Mouse (Mus musculus) heart, embryonic 15.5 days (tissue): ENCODE data around the gene Sntb2. TPM values are rescaled to one million over a fixed set of nuclear protein-coding genes. Genes with fewer than 3 reads are reported as not detected.
"Not testable (repeated sequence)": the region's sequence is repeated elsewhere in the genome, so short reads cannot be mapped to it uniquely, and the experiment has no call there.

Experiments used
- ATAC-seq: fragments of 200-750 bp; cut with Nextera tagmentation; replicated peaks from 2 replicates; pipeline ENCODE4 v1.8.0; 2017; ENCODE audit warnings: low read depth, moderate TSS enrichment; ENCODE audit not compliant: insufficient number of reproducible peaks, insufficient read depth, low FRiP score
- H3K27ac ChIP-seq: fragments of 300-500 bp; sonication (generic); 2 replicates; pipeline ENCODE4 v1.5.1; 2015; ENCODE audit warnings: mild to moderate bottlenecking, inconsistent platforms
- H3K27me3 ChIP-seq: fragments of 300-500 bp; sonication (generic); 2 replicates; pipeline ENCODE4 v1.6.1; 2015; ENCODE audit warnings: inconsistent platforms
- H3K36me3 ChIP-seq: fragments of 300-500 bp; sonication (generic); 2 replicates; pipeline ENCODE4 v1.6.1; 2015; ENCODE audit warnings: mild to moderate bottlenecking, inconsistent platforms
- H3K4me1 ChIP-seq: fragments of 300-500 bp; sonication (generic); replicated peaks from 2 replicates; pipeline ENCODE4 v1.6.1; 2015; ENCODE audit warnings: inconsistent platforms
- H3K4me2 ChIP-seq: fragments of 300-500 bp; sonication (generic); 2 replicates; pipeline ENCODE4 v1.6.1; 2015; ENCODE audit warnings: inconsistent platforms, mild to moderate bottlenecking, moderate library complexity
- H3K4me3 ChIP-seq: fragments of 300-500 bp; sonication (generic); 2 replicates; pipeline ENCODE4 v1.5.1; 2015; ENCODE audit warnings: mild to moderate bottlenecking, inconsistent platforms
- H3K9ac ChIP-seq: fragments of 300-500 bp; sonication (generic); 2 replicates; pipeline ENCODE4 v1.6.1; 2015; ENCODE audit warnings: mild to moderate bottlenecking, inconsistent platforms
- H3K9me3 ChIP-seq: fragments of 300-500 bp; sonication (generic); replicated peaks from 2 replicates; pipeline ENCODE4 v1.6.1; 2016; ENCODE audit warnings: inconsistent platforms
- WGBS: fragments of 180-500 bp; shearing (Covaris S2); methylation state at CpG from one replicate; pipeline ENCODE4 v1.1.7; 2015; ENCODE audit warnings: mixed read lengths; 5-methylcytosine and 5-hydroxymethylcytosine counted together
- polyA plus RNA-seq: library from polyadenylated mRNA; unstranded; fragments of >200 nt; fragmentation: Nextera tagmentation; extraction: Ambion mirVana; gene quantifications from 2 replicates; pipeline ENCODE4 v1.2.1, GENCODE M21; 2015

Sntb2 gene
- polyA plus RNA-seq, 1 experiment from 2014 or later = 12.6 TPM

DNA sequence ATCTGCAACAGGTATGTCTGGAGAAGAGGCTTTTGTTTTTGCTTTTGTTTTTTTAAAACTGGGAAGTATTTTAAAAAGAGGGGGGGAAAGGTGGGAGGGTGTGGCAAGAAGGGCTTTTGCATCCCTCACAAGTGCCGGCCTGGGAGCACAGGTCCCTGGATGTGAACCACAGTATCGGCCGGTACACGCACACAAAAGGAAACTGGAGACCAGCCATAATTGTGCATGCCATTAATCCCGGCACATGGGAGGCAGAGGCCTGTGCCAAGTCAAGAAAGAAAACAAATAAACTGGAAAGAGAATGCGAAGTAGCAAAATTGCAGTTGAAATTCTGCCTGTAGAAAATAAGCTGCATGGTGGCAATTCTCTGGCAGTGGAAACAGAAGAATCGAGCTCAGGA lies 27.3 kb upstream of the Sntb2 start:
- H3K36me3 ChIP-seq = peaks cover 70% of the 10 kb centered on the region

DNA sequence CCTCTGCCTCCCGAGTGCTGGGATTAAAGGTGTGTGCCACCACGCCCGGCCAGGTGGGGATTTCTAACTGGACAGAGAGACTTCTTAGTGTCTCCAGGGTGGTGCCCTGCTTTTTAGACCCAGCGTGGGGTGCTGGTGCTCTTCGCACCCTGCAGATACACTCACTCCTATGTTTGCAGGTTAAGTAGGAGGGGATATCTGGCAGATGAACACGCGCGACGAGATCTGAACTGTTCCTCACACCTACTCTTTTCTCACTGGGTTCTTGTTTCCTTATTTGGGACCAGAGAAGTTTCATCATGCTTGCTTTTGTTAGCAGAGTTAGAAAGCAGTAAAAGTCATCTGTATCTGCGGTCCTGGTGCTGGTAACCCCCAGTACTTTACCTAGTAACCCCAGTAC lies 21.9 kb upstream of the Sntb2 start:
- no peak overlapping the region for H3K4me2 ChIP-seq
- H3K4me1 ChIP-seq = no peaks in the 10 kb centered on the region
- H3K9me3 ChIP-seq = no peaks in the 10 kb centered on the region
- no peak overlapping the region for H3K9ac ChIP-seq
- H3K4me3 ChIP-seq = no peak overlapping the region
- WGBS = 95% methylated on average over 10 of the region's 10 CpGs
- H3K36me3 ChIP-seq = peaks cover 74% of the 10 kb centered on the region
- ATAC-seq = no peak
- H3K27ac ChIP-seq = no peak overlapping the region
- H3K27me3 ChIP-seq = no peaks in the 10 kb centered on the region

More for the DNA sequence above, 27.3 kb upstream of the Sntb2 start:
- Histone ChIP-seq H3K4me3 (no peak overlapping the region), H3K27ac (no peak overlapping the region), H3K4me2 (no peak overlapping the region), H3K9me3 (no peaks in the 10 kb centered on the region), H3K9ac (no peak overlapping the region), H3K27me3 (no peaks in the 10 kb centered on the region), H3K4me1 (no peaks in the 10 kb centered on the region)
- 77% methylated on average over 7 of the region's 7 CpGs for WGBS
- ATAC-seq = no peak

DNA sequence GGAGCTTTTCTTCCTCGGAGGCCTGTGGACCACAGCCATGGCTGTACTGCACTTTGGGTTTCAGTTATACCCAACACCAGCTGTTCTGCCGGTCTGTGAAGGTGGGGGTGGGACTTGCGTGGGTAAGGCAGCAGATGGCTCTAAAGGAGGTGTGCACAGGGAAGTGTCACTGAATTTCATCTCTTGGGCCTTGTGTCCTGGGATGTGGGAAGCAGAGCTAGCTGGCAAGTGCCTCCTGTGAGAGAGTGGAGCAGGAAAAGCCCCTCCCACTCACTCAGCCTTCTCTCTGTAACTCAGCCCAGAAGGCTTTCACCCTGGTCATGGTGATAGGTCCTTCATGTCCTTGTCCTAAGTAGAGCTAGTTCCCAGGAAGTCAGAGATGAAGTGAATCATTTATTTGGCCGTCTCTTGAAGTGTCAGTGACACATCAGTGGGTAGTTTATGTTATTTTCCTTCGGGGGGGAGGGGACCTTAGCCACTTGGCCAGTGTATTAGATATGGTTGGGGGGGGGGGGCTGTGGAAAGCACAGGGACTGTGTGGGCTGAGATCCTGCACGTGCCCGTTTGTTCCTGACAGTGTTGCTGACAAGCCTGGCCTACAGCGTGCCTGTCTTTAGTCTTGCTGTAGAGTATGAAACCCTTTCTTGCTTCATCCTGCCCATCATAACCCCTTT lies 15.7 kb upstream of the Sntb2 start:
- Histone ChIP-seq H3K9me3 (no peaks in the 10 kb centered on the region), H3K4me3 (no peak overlapping the region), H3K27ac (no peak overlapping the region), H3K36me3 (peaks cover 75% of the 10 kb centered on the region), H3K4me2 (no peak overlapping the region), H3K4me1 (no peaks in the 10 kb centered on the region), H3K27me3 (no peaks in the 10 kb centered on the region), H3K9ac (no peak overlapping the region)
- ATAC-seq = no peak
- 81% methylated on average over 8 of the region's 8 CpGs for WGBS

DNA sequence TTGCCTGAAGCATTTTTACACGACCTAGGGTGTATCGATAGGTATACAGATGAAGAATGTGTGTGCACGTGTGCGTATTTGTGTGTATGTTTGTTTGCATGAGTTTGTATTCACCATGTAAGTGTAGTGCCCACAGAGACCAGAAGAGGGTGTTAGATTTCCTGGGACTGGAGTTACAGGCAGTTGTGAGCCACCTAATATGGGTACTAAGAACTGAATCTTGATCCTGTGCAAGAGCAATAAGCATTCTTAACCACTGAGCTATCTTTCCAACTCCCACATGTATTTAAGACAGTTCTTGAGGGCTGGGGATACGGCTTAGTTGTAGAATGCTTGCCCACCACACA lies 15.2 kb upstream of the Sntb2 start:
- H3K9ac ChIP-seq = no peak overlapping the region
- WGBS = 95% methylated on average over 5 of the region's 5 CpGs
- H3K27me3 ChIP-seq = no peaks in the 10 kb centered on the region
- no peak for ATAC-seq
- no peak overlapping the region for H3K4me2 ChIP-seq
- H3K4me1 ChIP-seq = no peaks in the 10 kb centered on the region
- H3K27ac ChIP-seq = no peak overlapping the region
- H3K9me3 ChIP-seq = no peaks in the 10 kb centered on the region
- no peak overlapping the region for H3K4me3 ChIP-seq
- peaks cover 70% of the 10 kb centered on the region for H3K36me3 ChIP-seq

- Histone ChIP-seq H3K4me3 (no peak overlapping the region), H3K36me3 (peaks cover 35% of the 10 kb centered on the region), H3K27ac (peak overlapping the region; percentile 48; the same call in 1 of the 2 replicates), H3K4me2 (no peak overlapping the region), H3K27me3 (no peaks in the 10 kb centered on the region), H3K9ac (no peak overlapping the region), H3K4me1 (no peaks in the 10 kb centered on the region), H3K9me3 (no peaks in the 10 kb centered on the region)
- WGBS = 78% methylated on average over 4 of the region's 4 CpGs
- ATAC-seq = no peak
Measured at GRCm38 (mm10) chr8:106924057-106924456, 11.5 kb upstream of the Sntb2 start.

DNA sequence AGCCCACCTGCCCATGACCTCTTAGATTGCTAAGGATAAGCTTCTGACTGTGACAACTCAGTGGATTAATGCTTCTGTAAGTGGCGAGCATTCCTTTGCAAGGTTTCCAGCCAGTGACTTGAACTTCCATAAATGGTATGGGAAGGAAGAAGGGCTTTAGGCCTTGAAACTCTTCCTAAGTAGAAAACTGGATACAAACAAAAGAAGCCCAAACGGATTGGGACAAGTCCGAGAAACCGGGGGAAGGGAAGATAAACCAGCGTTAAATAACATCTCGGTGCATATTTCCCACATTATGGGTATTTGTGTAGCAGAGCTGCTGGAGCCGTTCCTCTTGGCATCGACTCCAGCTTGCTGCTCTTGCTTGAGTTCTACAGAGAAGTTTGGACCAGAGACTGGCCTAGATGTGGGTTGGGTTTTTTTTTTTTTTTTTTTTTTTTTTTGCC lies 10.6 kb upstream of the Sntb2 start:
- Histone ChIP-seq H3K27me3 (no peaks in the 10 kb centered on the region), H3K9ac (no peak overlapping the region), H3K27ac (peak overlapping the region; percentile 48), H3K36me3 (peaks cover 29% of the 10 kb centered on the region), H3K4me3 (no peak overlapping the region), H3K4me2 (no peak overlapping the region), H3K4me1 (0 out of 2 replicates have a peak, but pooled peaks cover 3% of the 10 kb centered on the region), H3K9me3 (no peaks in the 10 kb centered on the region)
- 57% methylated on average over 8 of the region's 8 CpGs for WGBS
- no peak; the same call in 1 of the 2 replicates for ATAC-seq

- 87% methylated on average over 4 of the region's 4 CpGs for WGBS
- no peak overlapping the region for H3K4me2 ChIP-seq
- H3K4me1 ChIP-seq = 0 out of 2 replicates have a peak, but pooled peaks cover 3% of the 10 kb centered on the region
- no peak for ATAC-seq
- H3K9ac ChIP-seq = no peak overlapping the region
- no peaks in the 10 kb centered on the region for H3K9me3 ChIP-seq
- H3K36me3 ChIP-seq = peaks cover 24% of the 10 kb centered on the region
- no peak overlapping the region for H3K27ac ChIP-seq
- no peak overlapping the region for H3K4me3 ChIP-seq
- H3K27me3 ChIP-seq = no peaks in the 10 kb centered on the region
Measured at GRCm38 (mm10) chr8:106925446-106925845, 10.1 kb upstream of the Sntb2 start.

DNA sequence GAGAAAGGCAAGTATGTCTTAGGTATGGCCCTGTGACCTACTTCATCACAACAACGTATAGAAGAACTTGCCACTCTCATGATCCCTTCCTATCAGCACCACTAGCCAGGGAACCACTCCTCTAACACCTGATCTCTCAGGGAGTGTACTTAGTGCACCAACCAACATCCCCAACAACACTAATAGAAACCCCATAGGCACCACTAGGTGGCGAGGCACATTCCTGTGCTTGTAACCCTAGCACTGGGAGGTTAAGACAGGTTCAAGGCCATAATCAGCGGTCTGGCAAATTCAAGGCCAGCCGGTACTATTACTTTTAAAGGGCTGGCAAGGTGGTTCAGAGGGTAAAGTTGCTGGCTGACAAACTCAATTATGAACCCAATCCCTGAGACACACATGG lies 8.3 kb upstream of the Sntb2 start:
- H3K27ac ChIP-seq = no peak overlapping the region
- H3K9me3 ChIP-seq = no peaks in the 10 kb centered on the region
- peaks cover 14% of the 10 kb centered on the region for H3K36me3 ChIP-seq
- 53% methylated on average over 4 of the region's 4 CpGs for WGBS
- no peak overlapping the region for H3K4me3 ChIP-seq
- H3K27me3 ChIP-seq = no peaks in the 10 kb centered on the region
- 0 out of 2 replicates have a peak, but pooled peaks have one; percentile 22 for ATAC-seq
- no peak overlapping the region for H3K9ac ChIP-seq
- no peak overlapping the region for H3K4me2 ChIP-seq
- H3K4me1 ChIP-seq = peaks cover 4% of the 10 kb centered on the region

GRCm38 (mm10) chr8:106928182-106928581 lies 7.4 kb upstream of the Sntb2 start:
- WGBS = 92% methylated on average over 11 of the region's 11 CpGs
- not testable (repeated sequence) for H3K36me3 ChIP-seq, H3K4me2 ChIP-seq, H3K9ac ChIP-seq, H3K4me3 ChIP-seq, H3K4me1 ChIP-seq, H3K9me3 ChIP-seq, H3K27me3 ChIP-seq, ATAC-seq, H3K27ac ChIP-seq

- Histone ChIP-seq H3K27ac (peak overlapping the region; percentile 74), H3K4me3 (no peak overlapping the region), H3K4me2 (no peak overlapping the region), H3K36me3 (no peaks in the 10 kb centered on the region), H3K9ac (no peak overlapping the region), H3K4me1 (peaks cover 7% of the 10 kb centered on the region), H3K27me3 (no peaks in the 10 kb centered on the region), H3K9me3 (no peaks in the 10 kb centered on the region)
- WGBS = 58% methylated on average over 6 of the region's 6 CpGs
- no peak for ATAC-seq
Measured at GRCm38 (mm10) chr8:106929155-106929913, 6.2 kb upstream of the Sntb2 start.

- WGBS = 74% methylated on average over 5 of the region's 5 CpGs
- Histone ChIP-seq H3K9me3 (no peaks in the 10 kb centered on the region), H3K27ac (peak overlapping the region; percentile 74), H3K9ac (no peak overlapping the region), H3K4me2 (no peak overlapping the region), H3K36me3 (no peaks in the 10 kb centered on the region), H3K4me1 (peaks cover 7% of the 10 kb centered on the region), H3K4me3 (no peak overlapping the region), H3K27me3 (no peaks in the 10 kb centered on the region)
- ATAC-seq = no peak
Measured at GRCm38 (mm10) chr8:106929921-106930320, 5.6 kb upstream of the Sntb2 start.
